Mouse (Mus musculus) midbrain, embryonic 15.5 days (tissue): ENCODE measurements at regions not wholly inside any gene's neighbourhood (a gene's known extent, or its start where the extent isn't known, plus 50 kb on each side); places are given as distances from the start of the nearest gene placed in this dataset.

ENCODE experiments used
- ATAC-seq: fragments of 200-750 bp; cut with Nextera tagmentation; replicated peaks from 2 replicates; pipeline ENCODE4 v1.8.0; 2017; ENCODE audit warnings: moderate TSS enrichment
- H3K27ac ChIP-seq: fragments of 300-500 bp; sonication (generic); 2 replicates; pipeline ENCODE4 v1.5.1; 2015; ENCODE audit warnings: mild to moderate bottlenecking, inconsistent platforms
- H3K27me3 ChIP-seq: fragments of 300-500 bp; sonication (generic); replicated peaks from 2 replicates; pipeline ENCODE4 v1.6.1; 2015; ENCODE audit warnings: inconsistent platforms
- H3K36me3 ChIP-seq: fragments of 300-500 bp; sonication (generic); replicated peaks from 2 replicates; pipeline ENCODE4 v1.6.1; 2015; ENCODE audit warnings: inconsistent platforms
- H3K4me1 ChIP-seq: fragments of 300-500 bp; sonication (generic); 2 replicates; pipeline ENCODE4 v1.6.1; 2015; ENCODE audit warnings: inconsistent platforms
- H3K4me2 ChIP-seq: fragments of 300-500 bp; sonication (generic); 2 replicates; pipeline ENCODE4 v1.6.1; 2015; ENCODE audit warnings: inconsistent platforms, mild to moderate bottlenecking, moderate library complexity
- H3K4me3 ChIP-seq: fragments of 300-500 bp; sonication (generic); 2 replicates; pipeline ENCODE4 v1.5.1; 2015; ENCODE audit warnings: mild to moderate bottlenecking, inconsistent platforms
- H3K9ac ChIP-seq: fragments of 300-500 bp; sonication (generic); 2 replicates; pipeline ENCODE4 v1.6.1; 2015; ENCODE audit warnings: mild to moderate bottlenecking, inconsistent platforms
- H3K9me3 ChIP-seq: fragments of 300-500 bp; sonication (generic); 2 replicates; pipeline ENCODE4 v1.6.1; 2016; ENCODE audit warnings: inconsistent platforms
- WGBS: fragments of 180-500 bp; shearing (Covaris S2); methylation state at CpG from one replicate; pipeline ENCODE4 v1.1.7; 2015; ENCODE audit warnings: mixed read lengths; 5-methylcytosine and 5-hydroxymethylcytosine counted together

- Histone ChIP-seq H3K4me3 (no peak overlapping the region), H3K4me1 (no peaks in the 10 kb centered on the region), H3K36me3 (no peaks in the 10 kb centered on the region), H3K9ac (no peak overlapping the region), H3K4me2 (no peak overlapping the region), H3K27ac (no peak overlapping the region), H3K27me3 (no peaks in the 10 kb centered on the region), H3K9me3 (no peaks in the 10 kb centered on the region)
- WGBS, result 83% methylated on average over 2 of the region's 2 CpGs
- ATAC-seq, result no peak
Observed at GRCm38 (mm10) chr2:117399487-117399886, 56.7 kb upstream of the Rasgrp1 start.

- no peak for ATAC-seq
- Histone ChIP-seq H3K9ac (no peak overlapping the region), H3K9me3 (no peaks in the 10 kb centered on the region), H3K27me3 (no peaks in the 10 kb centered on the region), H3K4me3 (no peak overlapping the region), H3K36me3 (no peaks in the 10 kb centered on the region), H3K4me2 (no peak overlapping the region), H3K4me1 (no peaks in the 10 kb centered on the region), H3K27ac (no peak overlapping the region)
- WGBS, result 96% methylated on average over 4 of the region's 4 CpGs
Observed at GRCm38 (mm10) chr2:117403425-117404175, 60.8 kb upstream of the Rasgrp1 start.

GRCm38 (mm10) chr2:117405453-117405852 is 62.7 kb upstream of the Rasgrp1 start:
- Histone ChIP-seq H3K27ac (no peak overlapping the region), H3K4me2 (no peak overlapping the region), H3K4me3 (no peak overlapping the region), H3K4me1 (no peaks in the 10 kb centered on the region), H3K9ac (no peak overlapping the region), H3K36me3 (no peaks in the 10 kb centered on the region), H3K9me3 (no peaks in the 10 kb centered on the region), H3K27me3 (no peaks in the 10 kb centered on the region)
- 32% methylated on average over 2 of the region's 2 CpGs for WGBS
- no peak for ATAC-seq

GRCm38 (mm10) chr2:117408241-117408640 is 65.4 kb upstream of the Rasgrp1 start:
- Histone ChIP-seq H3K4me1 (no peaks in the 10 kb centered on the region), H3K27ac (no peak overlapping the region), H3K4me3 (no peak overlapping the region), H3K4me2 (no peak overlapping the region), H3K9ac (no peak overlapping the region), H3K27me3 (no peaks in the 10 kb centered on the region), H3K9me3 (no peaks in the 10 kb centered on the region), H3K36me3 (no peaks in the 10 kb centered on the region)
- no peak for ATAC-seq
- 83% methylated on average over 5 of the region's 5 CpGs for WGBS

GRCm38 (mm10) chr2:117412045-117412606 is 69.3 kb upstream of the Rasgrp1 start:
- 49% methylated on average over 4 of the region's 4 CpGs for WGBS
- 0 out of 2 replicates have a peak, but pooled peaks have one; percentile 50 for ATAC-seq
- no peak overlapping the region for H3K27ac ChIP-seq

GRCm38 (mm10) chr2:117417229-117417970 is 74.6 kb upstream of the Rasgrp1 start:
- Histone ChIP-seq H3K27ac (no peak overlapping the region), H3K27me3 (no peaks in the 10 kb centered on the region), H3K9ac (no peak overlapping the region), H3K4me3 (no peak overlapping the region), H3K4me1 (no peaks in the 10 kb centered on the region), H3K4me2 (no peak overlapping the region), H3K9me3 (no peaks in the 10 kb centered on the region), H3K36me3 (no peaks in the 10 kb centered on the region)
- no peak for ATAC-seq
- WGBS, result 81% methylated on average over 8 of the region's 8 CpGs

More at GRCm38 (mm10) chr2:117412045-117412606, 69.3 kb upstream of the Rasgrp1 start:
- no peaks in the 10 kb centered on the region for H3K4me1 ChIP-seq
- no peak overlapping the region for H3K4me3 ChIP-seq
- H3K9me3 ChIP-seq, result no peaks in the 10 kb centered on the region
- no peak overlapping the region for H3K9ac ChIP-seq
- H3K4me2 ChIP-seq, result no peak overlapping the region
- no peaks in the 10 kb centered on the region for H3K27me3 ChIP-seq
- no peaks in the 10 kb centered on the region for H3K36me3 ChIP-seq

- Histone ChIP-seq H3K4me3 (no peak overlapping the region), H3K9me3 (no peaks in the 10 kb centered on the region), H3K9ac (no peak overlapping the region), H3K4me1 (no peaks in the 10 kb centered on the region), H3K27me3 (no peaks in the 10 kb centered on the region), H3K4me2 (no peak overlapping the region), H3K27ac (no peak overlapping the region), H3K36me3 (no peaks in the 10 kb centered on the region)
- WGBS, result 94% methylated on average over 8 of the region's 8 CpGs
- ATAC-seq, result no peak
Observed at GRCm38 (mm10) chr2:117418121-117418615, 75.4 kb upstream of the Rasgrp1 start.

GRCm38 (mm10) chr2:117418711-117419110 is 75.9 kb upstream of the Rasgrp1 start:
- H3K9me3 ChIP-seq, result no peaks in the 10 kb centered on the region
- H3K36me3 ChIP-seq, result no peaks in the 10 kb centered on the region
- no peak overlapping the region for H3K4me3 ChIP-seq
- H3K27me3 ChIP-seq, result no peaks in the 10 kb centered on the region
- no peak overlapping the region for H3K27ac ChIP-seq
- no peak for ATAC-seq
- 77% methylated on average over 3 of the region's 3 CpGs for WGBS
- no peak overlapping the region for H3K4me2 ChIP-seq
- H3K9ac ChIP-seq, result no peak overlapping the region
- H3K4me1 ChIP-seq, result no peaks in the 10 kb centered on the region

- WGBS, result 72% methylated on average over 4 of the region's 4 CpGs
- Histone ChIP-seq H3K27me3 (no peaks in the 10 kb centered on the region), H3K4me2 (no peak overlapping the region), H3K9me3 (no peaks in the 10 kb centered on the region), H3K27ac (no peak overlapping the region), H3K36me3 (no peaks in the 10 kb centered on the region), H3K4me1 (no peaks in the 10 kb centered on the region), H3K4me3 (no peak overlapping the region), H3K9ac (no peak overlapping the region)
- ATAC-seq, result no peak
Observed at GRCm38 (mm10) chr2:117421376-117421775, 78.6 kb upstream of the Rasgrp1 start.

- H3K9me3 ChIP-seq, result no peaks in the 10 kb centered on the region
- H3K9ac ChIP-seq, result no peak overlapping the region
- H3K36me3 ChIP-seq, result no peaks in the 10 kb centered on the region
- ATAC-seq, result no peak
- WGBS, result 67% methylated on average over 4 of the region's 4 CpGs
- H3K4me1 ChIP-seq, result no peaks in the 10 kb centered on the region
- no peaks in the 10 kb centered on the region for H3K27me3 ChIP-seq
- no peak overlapping the region for H3K27ac ChIP-seq
- H3K4me3 ChIP-seq, result no peak overlapping the region
- H3K4me2 ChIP-seq, result no peak overlapping the region
Observed at GRCm38 (mm10) chr2:117422756-117423155, 80.0 kb upstream of the Rasgrp1 start.

GRCm38 (mm10) chr2:117429205-117429604 is 86.4 kb upstream of the Rasgrp1 start:
- ATAC-seq, result no peak
- Histone ChIP-seq H3K9me3 (no peaks in the 10 kb centered on the region), H3K4me1 (no peaks in the 10 kb centered on the region), H3K27me3 (no peaks in the 10 kb centered on the region), H3K36me3 (no peaks in the 10 kb centered on the region), H3K4me3 (no peak overlapping the region), H3K27ac (no peak overlapping the region), H3K9ac (no peak overlapping the region), H3K4me2 (no peak overlapping the region)
- 32% methylated on average over 9 of the region's 9 CpGs for WGBS

GRCm38 (mm10) chr2:117432010-117432409 is 89.2 kb upstream of the Rasgrp1 start:
- no peak for ATAC-seq
- Histone ChIP-seq H3K27me3 (no peaks in the 10 kb centered on the region), H3K4me2 (no peak overlapping the region), H3K4me1 (no peaks in the 10 kb centered on the region), H3K9ac (no peak overlapping the region), H3K4me3 (no peak overlapping the region), H3K9me3 (no peaks in the 10 kb centered on the region), H3K36me3 (no peaks in the 10 kb centered on the region), H3K27ac (no peak overlapping the region)
- WGBS, result 69% methylated on average over 6 of the region's 6 CpGs
